Comparison of ENCODE assay signal across 10 mouse cellular contexts in the genomic region with DNA sequence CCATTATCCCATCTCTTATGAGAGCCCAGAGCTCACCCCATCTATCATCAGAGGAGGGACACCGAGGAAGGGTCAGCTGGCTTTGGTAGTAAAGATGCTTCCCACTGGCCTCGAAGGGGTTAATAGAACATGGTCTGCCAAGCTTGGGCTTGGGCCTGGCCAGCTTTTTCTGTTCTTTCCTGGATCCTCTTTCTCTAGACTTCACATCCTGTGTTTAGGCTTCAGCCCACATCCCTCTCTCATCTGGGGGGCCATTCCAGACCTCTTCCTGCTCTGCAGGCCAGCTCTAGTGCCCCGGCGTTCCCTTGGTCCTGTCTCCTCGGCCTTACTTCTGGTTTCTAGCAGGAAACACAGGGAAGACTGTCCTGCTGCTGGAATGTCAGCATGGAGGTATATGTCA. TPM values are rescaled to one million over a fixed set of nuclear protein-coding genes. Genes with fewer than 3 reads are reported as not detected.
DNase-seq lines count a peak whose midpoint lies in the region; ATAC-seq and TF ChIP-seq lines count a peak whose summit lies in the region.
"Had no signal": no experiment of that assay in that cellular context is flagged by ENCODE, and none has a peak within 500 bp of the region (broad histone marks: within the 10 kb centered on the region; RNA-seq: fewer than 3 reads in every experiment).

No protein-coding gene starts in this region.

- peak overlapping the region; percentile 26; the same call in 1 of the 2 replicates for H3K9ac ChIP-seq in forebrain, embryonic 12.5 days
- H3K9ac ChIP-seq in forebrain, embryonic 15.5 days (replicated peaks), result no peak overlapping the region
- H3K9ac ChIP-seq in kidney, postnatal 0 days (ENCODE audit: low read depth, low read length), result no peak overlapping the region
- peak overlapping the region; percentile 83 for H3K9ac ChIP-seq in heart, embryonic 16.5 days (ENCODE audit: low read length)
- H3K9ac ChIP-seq in liver, embryonic 15.5 days, result no peak overlapping the region

- H3K36me3 ChIP-seq in forebrain, embryonic 12.5 days (replicated peaks), result peaks cover 56% of the 10 kb centered on the region
- peaks cover 28% of the 10 kb centered on the region for H3K36me3 ChIP-seq in forebrain, embryonic 15.5 days
- peaks cover 19% of the 10 kb centered on the region for H3K36me3 ChIP-seq in kidney, postnatal 0 days (ENCODE audit: insufficient read depth, low read length)
- H3K36me3 ChIP-seq in heart, embryonic 16.5 days (ENCODE audit: control insufficient read depth, insufficient read depth), result peaks cover 21% of the 10 kb centered on the region
- H3K36me3 ChIP-seq in liver, embryonic 15.5 days (replicated peaks), result peaks cover 99% of the 10 kb centered on the region

- no peak for TF ChIP-seq CTCF in kidney, postnatal 0 days (IDR thresholded peaks at IDR 0.05; ENCODE audit: low read depth)

- H3K4me3 ChIP-seq in forebrain, embryonic 12.5 days (replicated peaks), result no peak overlapping the region
- no peak overlapping the region for H3K4me3 ChIP-seq in forebrain, embryonic 15.5 days
- no peak overlapping the region for H3K4me3 ChIP-seq in kidney, postnatal 0 days (replicated peaks; ENCODE audit: low read depth, low read length)
- no peak overlapping the region for H3K4me3 ChIP-seq in heart, embryonic 16.5 days (ENCODE audit: low read length)
- H3K4me3 ChIP-seq in liver, embryonic 15.5 days (replicated peaks), result no peak overlapping the region
- H3K4me3 ChIP-seq: erythroblast, embryonic 14.5 days had no signal

- H3K27ac ChIP-seq in forebrain, embryonic 12.5 days, result no peak overlapping the region
- H3K27ac ChIP-seq in forebrain, embryonic 15.5 days (replicated peaks), result no peak overlapping the region
- peak overlapping the region; percentile 98 for H3K27ac ChIP-seq in kidney, postnatal 0 days
- peak overlapping the region; percentile 100 for H3K27ac ChIP-seq in heart, embryonic 16.5 days (ENCODE audit: low read length)
- 0 out of 2 replicates have a peak overlapping the region, but pooled peaks have one; percentile 33 for H3K27ac ChIP-seq in liver, embryonic 15.5 days (replicated peaks)

- DNase-seq in kidney, postnatal 0 days (ENCODE audit: low spot score), result no peak
- no peak for DNase-seq in kidney, adult 18-20 months
- DNase-seq in left cerebral cortex, postnatal 10 days (ENCODE audit: extremely low spot score in 1 of 2, low spot score in 2 of 2), result no peak
- DNase-seq in layer of hippocampus, adult 8-10 months (ENCODE audit: low spot score in 2 of 2), result no peak

- intact Hi-C loops in left cerebral cortex, postnatal 10 days (cut with DNase I), result loop anchor here (5.0 kb wide), 1 partner anchor 488 kb away; no protein-coding TSS in a partner anchor

- H3K9me3 ChIP-seq in forebrain, embryonic 12.5 days, result no peaks in the 10 kb centered on the region
- no peaks in the 10 kb centered on the region for H3K9me3 ChIP-seq in forebrain, embryonic 15.5 days
- no peaks in the 10 kb centered on the region for H3K9me3 ChIP-seq in kidney, postnatal 0 days (replicated peaks; ENCODE audit: low read length)
- 0 out of 2 replicates have a peak, but pooled peaks cover under 1% of the 10 kb centered on the region for H3K9me3 ChIP-seq in heart, embryonic 16.5 days (replicated peaks; ENCODE audit: control insufficient read depth, low read length)
- no peaks in the 10 kb centered on the region for H3K9me3 ChIP-seq in liver, embryonic 15.5 days (replicated peaks)

- H3K4me2 ChIP-seq in forebrain, embryonic 12.5 days, result no peak overlapping the region
- no peak overlapping the region for H3K4me2 ChIP-seq in forebrain, embryonic 15.5 days (replicated peaks)
- H3K4me2 ChIP-seq in kidney, postnatal 0 days (ENCODE audit: low read length), result no peak overlapping the region
- 0 out of 2 replicates have a peak overlapping the region, but pooled peaks have one; percentile 16 for H3K4me2 ChIP-seq in heart, embryonic 16.5 days (ENCODE audit: low read depth, low read length)
- H3K4me2 ChIP-seq in liver, embryonic 15.5 days, result no peak overlapping the region

- H3K27me3 ChIP-seq in forebrain, embryonic 12.5 days, result no peaks in the 10 kb centered on the region
- no peaks in the 10 kb centered on the region for H3K27me3 ChIP-seq in forebrain, embryonic 15.5 days
- H3K27me3 ChIP-seq in kidney, postnatal 0 days (ENCODE audit: insufficient read depth, low read length), result no peaks in the 10 kb centered on the region
- no peaks in the 10 kb centered on the region for H3K27me3 ChIP-seq in heart, embryonic 16.5 days (ENCODE audit: control insufficient read depth, insufficient read depth, low read length)
- no peaks in the 10 kb centered on the region for H3K27me3 ChIP-seq in liver, embryonic 15.5 days
- H3K27me3 ChIP-seq: Patski had no signal

- no peak for ATAC-seq in forebrain, embryonic 12.5 days (ENCODE audit: low FRiP score)
- ATAC-seq in forebrain, embryonic 15.5 days (replicated peaks), result no peak
- no peak for ATAC-seq in kidney, postnatal 0 days (replicated peaks; ENCODE audit: low FRiP score, low read depth)
- ATAC-seq in heart, embryonic 16.5 days (replicated peaks; ENCODE audit: extremely low read depth, insufficient read depth, low FRiP score), result no peak
- no peak for ATAC-seq in liver, embryonic 15.5 days (ENCODE audit: insufficient read depth)
- ATAC-seq: Patski had no signal

- peaks cover 48% of the 10 kb centered on the region for H3K4me1 ChIP-seq in forebrain, embryonic 12.5 days
- H3K4me1 ChIP-seq in forebrain, embryonic 15.5 days, result peaks cover 40% of the 10 kb centered on the region
- peaks cover 54% of the 10 kb centered on the region for H3K4me1 ChIP-seq in kidney, postnatal 0 days (replicated peaks; ENCODE audit: insufficient read depth, low read length)
- peaks cover 73% of the 10 kb centered on the region for H3K4me1 ChIP-seq in heart, embryonic 16.5 days (ENCODE audit: control insufficient read depth, insufficient read depth, low read length)
- H3K4me1 ChIP-seq in liver, embryonic 15.5 days (replicated peaks), result peaks cover 53% of the 10 kb centered on the region

- 95% methylated on average over 5 of the region's 5 CpGs for WGBS in forebrain, embryonic 12.5 days
- 88% methylated on average over 5 of the region's 5 CpGs for WGBS in forebrain, embryonic 15.5 days
- 57% methylated on average over 5 of the region's 5 CpGs for WGBS in kidney, postnatal 0 days
- 49% methylated on average over 5 of the region's 5 CpGs for WGBS in heart, embryonic 16.5 days
- 79% methylated on average over 5 of the region's 5 CpGs for WGBS in liver, embryonic 15.5 days (ENCODE audit: insufficient replicate concordance)

RNA-seq across cellular contexts. Expression of a gene that starts 28.2 kb away (rescaled TPM):
- polyA plus RNA-seq in forebrain, embryonic 12.5 days (2016; fragmentation: Nextera tagmentation; extraction: Ambion mirVana), result 131 and 144 TPM in 2 replicates
- 146 and 152 TPM in 2 replicates for polyA plus RNA-seq in forebrain, embryonic 15.5 days (2015; fragmentation: Nextera tagmentation; extraction: Ambion mirVana)
- polyA plus RNA-seq in kidney, postnatal 0 days (2015; fragmentation: Nextera tagmentation; extraction: Ambion mirVana), result 131 and 142 TPM in 2 replicates
- polyA plus RNA-seq in heart, embryonic 16.5 days (2015; fragmentation: Nextera tagmentation; extraction: Ambion mirVana), result 125 and 126 TPM in 2 replicates
- polyA plus RNA-seq in liver, embryonic 15.5 days (2015; fragmentation: Nextera tagmentation; extraction: Ambion mirVana), result 129 and 141 TPM in 2 replicates
- total RNA-seq in left cerebral cortex, postnatal 10 days (2021), result 100 to 1,000 TPM; 144 to 145 TPM
- 100 to 1,000 TPM; 165 to 175 (median 173) TPM for total RNA-seq in layer of hippocampus, adult 8-10 months (2022)

RNA-seq across cellular contexts. Expression of a gene that starts 28.4 kb away (rescaled TPM):
- polyA plus RNA-seq in forebrain, embryonic 12.5 days (2016; fragmentation: Nextera tagmentation; extraction: Ambion mirVana), result 22.5 and 23.0 TPM in 2 replicates
- 20.5 and 22.6 TPM in 2 replicates for polyA plus RNA-seq in forebrain, embryonic 15.5 days (2015; fragmentation: Nextera tagmentation; extraction: Ambion mirVana)
- polyA plus RNA-seq in kidney, postnatal 0 days (2015; fragmentation: Nextera tagmentation; extraction: Ambion mirVana), result 42.9 and 49.2 TPM in 2 replicates
- polyA plus RNA-seq in heart, embryonic 16.5 days (2015; fragmentation: Nextera tagmentation; extraction: Ambion mirVana), result 164 and 169 TPM in 2 replicates
- polyA plus RNA-seq in liver, embryonic 15.5 days (2015; fragmentation: Nextera tagmentation; extraction: Ambion mirVana), result 24.3 and 29.0 TPM in 2 replicates
- 10 to 100 TPM; 39.7 to 40.3 TPM for total RNA-seq in left cerebral cortex, postnatal 10 days (2021)
- total RNA-seq in layer of hippocampus, adult 8-10 months (2022), result 10 to 100 TPM; 48.9 to 59.3 (median 50.7) TPM

RNA-seq across cellular contexts. Expression of a gene that starts 30.0 kb away (rescaled TPM):
- 2.3 and 2.7 TPM in 2 replicates for polyA plus RNA-seq in forebrain, embryonic 12.5 days (2016; fragmentation: Nextera tagmentation; extraction: Ambion mirVana)
- 2.0 and 2.5 TPM in 2 replicates for polyA plus RNA-seq in forebrain, embryonic 15.5 days (2015; fragmentation: Nextera tagmentation; extraction: Ambion mirVana)
- polyA plus RNA-seq in kidney, postnatal 0 days (2015; fragmentation: Nextera tagmentation; extraction: Ambion mirVana), result 3.5 and 8.1 TPM in 2 replicates
- 0.72 and 0.85 TPM in 2 replicates for polyA plus RNA-seq in heart, embryonic 16.5 days (2015; fragmentation: Nextera tagmentation; extraction: Ambion mirVana)
- polyA plus RNA-seq in liver, embryonic 15.5 days (2015; fragmentation: Nextera tagmentation; extraction: Ambion mirVana), result 0.06 and 0.16 TPM in 2 replicates
- 1 to 10 TPM; 7.8 to 9.8 TPM for total RNA-seq in left cerebral cortex, postnatal 10 days (2021)
- total RNA-seq in layer of hippocampus, adult 8-10 months (2022), result 10 to 100 TPM; 11.6 to 12.5 (median 12.4) TPM

RNA-seq across cellular contexts. Expression of a gene that starts 52.0 kb away (rescaled TPM):
- 51.4 and 52.3 TPM in 2 replicates for polyA plus RNA-seq in forebrain, embryonic 12.5 days (2016; fragmentation: Nextera tagmentation; extraction: Ambion mirVana)
- 60.0 and 60.3 TPM in 2 replicates for polyA plus RNA-seq in forebrain, embryonic 15.5 days (2015; fragmentation: Nextera tagmentation; extraction: Ambion mirVana)
- polyA plus RNA-seq in kidney, postnatal 0 days (2015; fragmentation: Nextera tagmentation; extraction: Ambion mirVana), result 23.4 and 24.5 TPM in 2 replicates
- 26.0 and 29.3 TPM in 2 replicates for polyA plus RNA-seq in heart, embryonic 16.5 days (2015; fragmentation: Nextera tagmentation; extraction: Ambion mirVana)
- 16.6 and 19.1 TPM in 2 replicates for polyA plus RNA-seq in liver, embryonic 15.5 days (2015; fragmentation: Nextera tagmentation; extraction: Ambion mirVana)
- total RNA-seq in left cerebral cortex, postnatal 10 days (2021), result 10 to 100 TPM; 35.6 to 36.4 TPM
- 10 to 100 TPM; 23.2 to 30.7 (median 25.1) TPM for total RNA-seq in layer of hippocampus, adult 8-10 months (2022)

Comparison
In these comparisons a context has a peak if more than half of its experiments do, and no peak if none do; other contexts are left out.
1. H3K9ac ChIP-seq: peak in forebrain, embryonic 12.5 days (single experiment) and heart, embryonic 16.5 days (single experiment); none in forebrain, embryonic 15.5 days (single experiment), kidney, postnatal 0 days (single experiment) and liver, embryonic 15.5 days (single experiment).
2. H3K27ac ChIP-seq: peak in kidney, postnatal 0 days (single experiment), heart, embryonic 16.5 days (single experiment) and liver, embryonic 15.5 days (single experiment); none in forebrain, embryonic 12.5 days (single experiment) and forebrain, embryonic 15.5 days (single experiment).